ENCODE assay signal across 37 mouse cellular contexts in the genomic region with DNA sequence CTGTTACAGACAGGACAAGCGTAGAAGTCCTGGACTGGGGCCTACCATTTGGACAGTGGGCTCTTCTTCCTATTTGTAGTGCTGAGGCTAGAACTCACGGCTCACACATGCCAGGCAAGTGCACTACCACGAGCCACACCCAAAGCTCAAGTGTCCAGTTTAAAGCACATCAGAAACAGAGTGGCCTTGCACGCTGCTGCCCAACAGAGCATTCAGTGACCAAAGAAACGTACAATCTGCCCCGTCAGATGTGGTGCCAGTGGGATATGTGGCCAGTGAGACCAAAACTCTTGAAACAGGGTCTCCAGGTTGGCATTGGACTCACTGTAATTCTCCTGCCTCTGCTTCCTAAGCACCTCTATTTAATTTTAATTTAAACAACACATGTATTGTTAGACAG. TPM values are rescaled to one million over a fixed set of nuclear protein-coding genes. Genes with fewer than 3 reads are reported as not detected.
"Had no signal": no experiment of that assay in that cellular context is flagged by ENCODE, and none has a peak within 500 bp of the region (broad histone marks: within the 10 kb centered on the region; RNA-seq: fewer than 3 reads in every experiment).

No protein-coding gene starts in this region.

- ATAC-seq: forebrain, postnatal 0 days; hindbrain, postnatal 0 days; intestine, embryonic 16.5 days; liver, embryonic 12.5 days had no signal

- H3K9me3 ChIP-seq: heart, embryonic 13.5 days; heart, embryonic 15.5 days; hindbrain, embryonic 13.5 days; hindbrain, embryonic 15.5 days; kidney, embryonic 15.5 days; limb, embryonic 13.5 days; limb, embryonic 15.5 days; liver, embryonic 12.5 days had no signal

- H3K27me3 ChIP-seq: heart, embryonic 13.5 days; heart, embryonic 15.5 days; hindbrain, embryonic 13.5 days; hindbrain, embryonic 15.5 days; kidney, embryonic 15.5 days; limb, embryonic 13.5 days; limb, embryonic 15.5 days; liver, embryonic 12.5 days had no signal

- H3K4me1 ChIP-seq: heart, embryonic 13.5 days; heart, embryonic 15.5 days; hindbrain, embryonic 13.5 days; hindbrain, embryonic 15.5 days; kidney, embryonic 15.5 days; limb, embryonic 13.5 days; limb, embryonic 15.5 days; liver, embryonic 12.5 days had no signal

- H3K4me3 ChIP-seq: heart, embryonic 13.5 days; heart, embryonic 15.5 days; hindbrain, embryonic 13.5 days; hindbrain, embryonic 15.5 days; kidney, embryonic 15.5 days; limb, embryonic 13.5 days; limb, embryonic 15.5 days; liver, embryonic 12.5 days had no signal

- H3K27ac ChIP-seq: heart, embryonic 13.5 days; heart, embryonic 15.5 days; hindbrain, embryonic 13.5 days; hindbrain, embryonic 15.5 days; hindbrain, postnatal 0 days; kidney, embryonic 15.5 days; limb, embryonic 13.5 days; limb, embryonic 15.5 days; liver, embryonic 12.5 days; liver, embryonic 14.5 days had no signal

- H3K4me2 ChIP-seq: heart, embryonic 11.5 days; heart, embryonic 13.5 days; heart, embryonic 15.5 days; hindbrain, embryonic 13.5 days; hindbrain, embryonic 15.5 days; kidney, embryonic 15.5 days; limb, embryonic 13.5 days; limb, embryonic 15.5 days; liver, embryonic 12.5 days had no signal

- H3K9ac ChIP-seq: forebrain, postnatal 0 days; heart, embryonic 13.5 days; heart, embryonic 15.5 days; hindbrain, embryonic 13.5 days; hindbrain, embryonic 15.5 days; kidney, embryonic 15.5 days; limb, embryonic 13.5 days; limb, embryonic 15.5 days; liver, embryonic 12.5 days; liver, embryonic 14.5 days had no signal

- DNase-seq: forebrain, postnatal 0 days; gastrocnemius, postnatal 14 days; heart, adult 18-20 months; heart, postnatal 14 days; heart, postnatal 36 days; kidney, adult 11 months; kidney, adult 2 months; kidney, adult 9 months; kidney, postnatal 14 days; kidney, postnatal 36 days; layer of hippocampus, adult 9-11 months; layer of hippocampus, postnatal 36 days; left cerebral cortex, postnatal 4 days had no signal

RNA-seq across cellular contexts. Expression of a gene that starts 12.3 kb away (rescaled TPM):
- total RNA-seq: granulocyte monocyte progenitor cell, adult 5-6 weeks had no signal

RNA-seq across cellular contexts. Expression of a gene that starts 36.0 kb away (rescaled TPM):
- total RNA-seq: granulocyte monocyte progenitor cell, adult 5-6 weeks; hematopoietic stem cell, adult 5-6 weeks; layer of hippocampus, adult 18-20 months; layer of hippocampus, adult 8-10 months; layer of hippocampus, postnatal 14 days; layer of hippocampus, postnatal 36 days; left cerebral cortex, adult 18-20 months; left cerebral cortex, adult 8-10 months; left cerebral cortex, postnatal 10 days; left cerebral cortex, postnatal 25 days had no signal
- polyA plus RNA-seq: forebrain, postnatal 0 days; heart, embryonic 11.5 days; heart, embryonic 13.5 days; heart, embryonic 15.5 days; hindbrain, embryonic 11.5 days; hindbrain, embryonic 13.5 days; intestine, embryonic 14.5 days; limb, embryonic 11.5 days; limb, embryonic 13.5 days; liver, embryonic 12.5 days had no signal
